Mouse (Mus musculus): ENCODE measurements around the gene Heatr6. TPM values are rescaled to one million over a fixed set of nuclear protein-coding genes. Genes with fewer than 3 reads are reported as not detected.

Gene Heatr6
- polyA plus RNA-seq, 1 experiment from 2014 or later: 42.3 TPM

- no peaks in the 10 kb centered on the region for H3K27me3 ChIP-seq (replicated peaks)
- H3K4me1 ChIP-seq: no peaks in the 10 kb centered on the region
- no peaks in the 10 kb centered on the region for H3K36me3 ChIP-seq (replicated peaks)
- 63% methylated on average over 9 of the region's 9 CpGs for WGBS
- no peak overlapping the region for H3K9ac ChIP-seq
- no peak overlapping the region for H3K27ac ChIP-seq
- no peak overlapping the region for H3K4me3 ChIP-seq
- H3K9me3 ChIP-seq: no peaks in the 10 kb centered on the region
- H3K4me2 ChIP-seq: no peak overlapping the region
- no peak for ATAC-seq (replicated peaks)
These were observed 65.2 kb downstream of the Heatr6 start for GRCm38 (mm10) chr11:83818591-83819127.

GRCm38 (mm10) chr11:83819806-83820483, 66.4 kb downstream of the Heatr6 start:
- H3K4me3 ChIP-seq: no peak overlapping the region
- WGBS: 64% methylated on average over 10 of the region's 10 CpGs
- H3K36me3 ChIP-seq (replicated peaks): no peaks in the 10 kb centered on the region
- no peak for ATAC-seq (replicated peaks)
- H3K27me3 ChIP-seq (replicated peaks): no peaks in the 10 kb centered on the region
- H3K9me3 ChIP-seq: no peaks in the 10 kb centered on the region
- H3K4me1 ChIP-seq: no peaks in the 10 kb centered on the region
- H3K4me2 ChIP-seq: no peak overlapping the region
- no peak overlapping the region for H3K9ac ChIP-seq
- no peak overlapping the region for H3K27ac ChIP-seq

GRCm38 (mm10) chr11:83826142-83826541, 72.6 kb downstream of the Heatr6 start:
- Histone ChIP-seq H3K4me1 (no peaks in the 10 kb centered on the region), H3K9ac (no peak overlapping the region), H3K27ac (no peak overlapping the region), H3K27me3 (replicated peaks) (no peaks in the 10 kb centered on the region), H3K9me3 (no peaks in the 10 kb centered on the region), H3K4me3 (no peak overlapping the region), H3K4me2 (no peak overlapping the region), H3K36me3 (replicated peaks) (no peaks in the 10 kb centered on the region)
- 96% methylated on average over 3 of the region's 3 CpGs for WGBS
- ATAC-seq (replicated peaks): no peak

- Histone ChIP-seq H3K4me2 (no peak overlapping the region), H3K27ac (no peak overlapping the region), H3K4me1 (no peaks in the 10 kb centered on the region), H3K9ac (no peak overlapping the region), H3K9me3 (no peaks in the 10 kb centered on the region), H3K27me3 (replicated peaks) (no peaks in the 10 kb centered on the region), H3K36me3 (replicated peaks) (no peaks in the 10 kb centered on the region), H3K4me3 (no peak overlapping the region)
- ATAC-seq (replicated peaks): no peak
- 85% methylated on average over 8 of the region's 8 CpGs for WGBS
These were observed 75.2 kb downstream of the Heatr6 start for GRCm38 (mm10) chr11:83828553-83829142.

- no peaks in the 10 kb centered on the region for H3K27me3 ChIP-seq (replicated peaks)
- no peak for ATAC-seq (replicated peaks)
- 46% methylated on average over 8 of the region's 8 CpGs for WGBS
- H3K4me1 ChIP-seq: no peaks in the 10 kb centered on the region
- H3K4me3 ChIP-seq: no peak overlapping the region
- H3K36me3 ChIP-seq (replicated peaks): no peaks in the 10 kb centered on the region
- H3K4me2 ChIP-seq: no peak overlapping the region
- no peak overlapping the region for H3K9ac ChIP-seq
- H3K27ac ChIP-seq: no peak overlapping the region
- no peaks in the 10 kb centered on the region for H3K9me3 ChIP-seq
These were observed 78.9 kb downstream of the Heatr6 start for GRCm38 (mm10) chr11:83832389-83832788.

Other genes starting within 250 kb of the Heatr6 start
- gene Heatr9, start 231.5 kb upstream of the Heatr6 start, polyA plus RNA-seq (2015; fragmentation: Nextera tagmentation; extraction: Ambion mirVana): not detected in 2 replicates
- 0.89 TPM in 1 of 2 replicates, not detected in the other for gene Ccl5, start 223.2 kb upstream of the Heatr6 start, polyA plus RNA-seq (2015; fragmentation: Nextera tagmentation; extraction: Ambion mirVana)
- gene Ccl9, start 175.1 kb upstream of the Heatr6 start, polyA plus RNA-seq (2015; fragmentation: Nextera tagmentation; extraction: Ambion mirVana): 1.6 and 2.2 TPM in 2 replicates
- 2.1 and 3.5 TPM in 2 replicates for gene Ccl6, start 160.6 kb upstream of the Heatr6 start, polyA plus RNA-seq (2015; fragmentation: Nextera tagmentation; extraction: Ambion mirVana)
- not detected in 2 replicates for gene Rpl9-ps1, start 108.1 kb upstream of the Heatr6 start, polyA plus RNA-seq (2015; fragmentation: Nextera tagmentation; extraction: Ambion mirVana)
- gene Ccl3, start 104.3 kb upstream of the Heatr6 start, polyA plus RNA-seq (2015; fragmentation: Nextera tagmentation; extraction: Ambion mirVana): 1.3 and 1.6 TPM in 2 replicates
- 0.56 TPM in 1 of 2 replicates, not detected in the other for gene Ccl4, start 91.1 kb upstream of the Heatr6 start, polyA plus RNA-seq (2015; fragmentation: Nextera tagmentation; extraction: Ambion mirVana)
- gene Wfdc17, start 49.7 kb upstream of the Heatr6 start, polyA plus RNA-seq (2015; fragmentation: Nextera tagmentation; extraction: Ambion mirVana): 0.35 and 0.96 TPM in 2 replicates
- gene Wfdc18, start 44.7 kb upstream of the Heatr6 start, polyA plus RNA-seq (2015; fragmentation: Nextera tagmentation; extraction: Ambion mirVana): not detected in 2 replicates
- not detected in 2 replicates for gene Wfdc21, start 6.8 kb upstream of the Heatr6 start, polyA plus RNA-seq (2015; fragmentation: Nextera tagmentation; extraction: Ambion mirVana)
- 0.15 TPM in 1 of 2 replicates, not detected in the other for gene Hnf1b, start 96.4 kb downstream of the Heatr6 start, polyA plus RNA-seq (2015; fragmentation: Nextera tagmentation; extraction: Ambion mirVana)
- gene Ddx52, start 188.4 kb downstream of the Heatr6 start, polyA plus RNA-seq (2015; fragmentation: Nextera tagmentation; extraction: Ambion mirVana): 21.5 and 22.7 TPM in 2 replicates
- gene Synrg, start 210.7 kb downstream of the Heatr6 start, polyA plus RNA-seq (2015; fragmentation: Nextera tagmentation; extraction: Ambion mirVana): 29.9 and 33.1 TPM in 2 replicates